Mouse (Mus musculus): ENCODE measurements around the gene Mog.
"Not testable (repeated sequence)": the region's sequence is repeated elsewhere in the genome, so short reads cannot be mapped to it uniquely, and the experiment has no call there.

Gene Mog

DNA sequence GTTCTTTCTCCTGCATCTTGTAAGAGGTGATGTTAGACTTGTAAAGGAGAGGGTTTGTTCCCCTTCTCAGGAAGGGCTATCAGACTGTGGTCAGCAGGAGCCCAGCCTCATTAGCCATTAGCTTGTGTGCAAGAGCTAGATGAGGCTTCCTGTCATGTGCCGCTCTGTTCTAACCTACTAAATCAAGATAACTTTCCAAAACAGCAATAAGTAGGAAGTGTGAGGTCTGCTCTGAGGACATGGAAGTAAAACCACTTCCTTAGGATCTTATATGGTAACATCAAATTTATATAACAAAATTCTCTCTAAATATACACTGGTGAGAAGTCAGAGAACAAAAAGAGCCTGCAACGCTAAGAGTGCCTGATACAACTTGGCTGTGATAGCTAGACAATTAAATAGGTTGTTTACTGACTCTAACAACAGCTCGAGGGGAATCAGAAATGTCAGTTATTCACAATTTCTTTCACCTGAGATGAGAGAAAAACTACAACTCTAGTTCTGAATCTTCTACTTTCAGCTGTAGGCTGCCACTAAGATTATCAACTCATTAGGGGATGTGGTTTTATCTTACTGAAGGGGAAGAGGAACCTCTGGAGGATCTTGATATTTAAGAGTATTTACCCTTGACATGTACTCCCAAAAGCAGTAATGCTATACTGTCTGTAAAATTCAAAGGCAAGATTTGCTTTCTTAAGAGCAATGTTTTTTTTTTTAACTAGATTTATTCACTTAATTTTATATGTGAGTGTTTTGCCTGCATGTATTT lies 30.7 kb downstream of the Mog start:
- no peak for DNase-seq

DNA sequence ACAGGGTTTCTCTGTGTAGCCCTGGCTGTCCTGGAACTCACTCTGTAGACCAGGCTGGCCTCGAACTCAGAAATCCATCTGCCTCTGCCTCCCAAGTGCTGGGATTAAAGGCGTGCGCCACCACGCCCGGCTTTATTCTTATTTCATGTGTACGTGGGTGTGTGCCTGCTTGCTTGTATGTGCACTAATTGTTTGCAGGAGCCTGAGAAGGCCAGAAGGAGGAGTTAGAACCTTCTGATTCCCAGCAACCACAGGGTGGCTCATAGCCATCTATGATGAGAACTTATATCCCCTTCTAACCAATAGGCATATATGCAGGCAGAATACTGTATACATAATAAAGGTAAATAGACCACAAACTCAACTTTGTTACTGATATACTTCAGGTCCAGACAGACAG lies 32.6 kb downstream of the Mog start:
- not testable (repeated sequence) for DNase-seq

DNA sequence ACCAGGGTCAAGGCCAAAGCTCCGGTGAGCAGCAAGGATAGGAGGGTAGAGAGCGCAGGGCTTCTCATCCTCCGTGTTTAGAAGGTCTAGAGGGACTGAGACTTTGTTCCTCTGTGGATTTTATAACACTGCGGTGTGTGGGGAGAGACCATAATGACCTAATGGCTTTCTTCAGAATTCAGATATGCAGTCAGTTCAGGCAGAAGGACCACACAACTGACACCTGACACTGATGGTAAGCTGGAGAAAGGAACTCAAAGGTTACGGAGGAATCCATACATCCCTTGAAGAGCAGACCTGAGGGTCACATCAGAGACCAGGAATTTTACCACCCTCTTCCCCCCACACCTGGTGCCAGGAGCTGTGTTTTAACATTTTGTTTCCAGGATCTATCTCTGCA lies 33.8 kb downstream of the Mog start, which contains the start of gene H2-M5:
TSS of gene H2-M5 (minus strand) at position 101 of the 400 bp plus-strand sequence.
- DNase-seq = no peak

DNA sequence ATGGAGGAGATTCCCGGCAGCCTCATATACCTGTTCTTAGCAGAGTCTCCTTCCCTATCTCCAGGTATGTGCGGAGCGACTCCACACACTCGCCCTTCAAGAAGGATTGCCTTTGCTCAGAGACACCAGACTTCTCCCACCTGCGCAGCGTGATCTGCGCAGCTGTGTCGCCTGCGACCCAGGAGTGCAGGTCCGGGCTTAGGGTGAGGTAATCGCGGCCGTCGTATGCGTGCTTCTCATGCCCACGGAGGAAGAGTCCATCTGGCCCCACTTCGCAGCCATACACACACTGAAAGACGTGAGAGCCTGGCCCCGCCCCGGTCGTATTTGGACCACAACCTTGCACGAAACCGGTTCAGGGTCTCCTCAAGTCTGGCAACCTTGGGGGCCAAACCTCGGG lies 34.7 kb downstream of the Mog start:
- DNase-seq = peak; percentile 7

DNA sequence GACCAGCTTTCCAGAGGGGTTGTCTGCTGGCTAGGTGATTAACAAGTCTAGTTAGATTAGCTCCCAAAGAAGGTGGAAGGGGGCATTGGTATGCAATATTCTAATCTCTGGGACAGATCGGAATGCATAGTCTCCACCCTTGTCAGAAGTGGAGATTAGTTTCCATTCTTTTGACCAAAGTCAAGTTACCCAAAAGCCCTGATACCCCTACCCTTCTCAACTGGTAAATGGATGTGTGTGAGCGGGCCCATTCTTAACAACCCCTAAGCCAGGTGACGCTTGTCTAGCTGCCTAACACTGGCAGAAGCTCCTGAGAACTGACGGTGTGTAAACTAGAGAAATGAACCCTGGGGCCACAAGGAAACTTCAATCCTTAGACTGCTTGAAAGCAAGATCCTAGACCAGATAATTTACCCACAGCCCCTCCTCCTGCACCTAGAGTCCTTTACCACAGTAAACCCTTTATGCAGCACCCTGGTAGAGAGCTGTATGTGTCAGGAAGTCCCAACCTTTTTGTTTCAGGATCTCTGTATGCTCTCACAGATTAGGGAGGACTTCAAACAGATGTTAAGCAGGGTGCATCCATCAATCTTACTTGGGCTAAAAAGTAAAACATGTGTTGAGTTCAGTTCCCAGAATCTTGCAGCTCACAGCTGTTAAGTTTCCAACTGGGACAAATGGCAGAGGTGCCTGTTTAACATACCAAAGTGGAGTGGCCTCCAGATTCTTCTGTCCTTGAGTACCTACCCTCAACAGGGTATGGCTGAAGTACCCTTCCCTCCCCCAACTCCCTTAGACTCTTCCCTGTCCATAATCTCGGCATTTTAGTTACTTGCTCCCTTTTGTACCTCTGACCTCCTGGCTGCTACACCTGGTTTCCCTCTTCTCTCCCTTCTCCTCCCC lies 40.7 kb downstream of the Mog start:
- DNase-seq = peak; percentile 6

DNA sequence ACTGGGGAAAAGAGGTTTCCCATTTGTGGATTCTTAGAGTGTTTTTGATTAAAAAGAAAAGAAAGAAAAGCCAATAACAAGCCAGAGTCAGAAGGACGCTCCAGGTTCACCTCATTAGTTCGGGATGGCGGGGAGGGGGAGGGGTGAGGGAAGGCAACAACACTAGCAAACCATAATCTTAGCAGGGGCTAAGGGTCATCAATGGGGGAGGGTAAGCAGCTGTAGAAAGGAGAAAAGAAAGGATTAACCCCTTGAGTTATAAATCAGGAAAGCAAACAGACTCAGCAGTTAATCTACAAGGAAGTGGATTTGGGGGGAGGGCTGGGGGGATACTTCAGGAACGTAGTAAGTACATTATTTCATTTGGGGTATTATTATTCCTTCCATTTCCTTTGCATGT lies 41.4 kb downstream of the Mog start:
- DNase-seq = peak; percentile 47

DNA sequence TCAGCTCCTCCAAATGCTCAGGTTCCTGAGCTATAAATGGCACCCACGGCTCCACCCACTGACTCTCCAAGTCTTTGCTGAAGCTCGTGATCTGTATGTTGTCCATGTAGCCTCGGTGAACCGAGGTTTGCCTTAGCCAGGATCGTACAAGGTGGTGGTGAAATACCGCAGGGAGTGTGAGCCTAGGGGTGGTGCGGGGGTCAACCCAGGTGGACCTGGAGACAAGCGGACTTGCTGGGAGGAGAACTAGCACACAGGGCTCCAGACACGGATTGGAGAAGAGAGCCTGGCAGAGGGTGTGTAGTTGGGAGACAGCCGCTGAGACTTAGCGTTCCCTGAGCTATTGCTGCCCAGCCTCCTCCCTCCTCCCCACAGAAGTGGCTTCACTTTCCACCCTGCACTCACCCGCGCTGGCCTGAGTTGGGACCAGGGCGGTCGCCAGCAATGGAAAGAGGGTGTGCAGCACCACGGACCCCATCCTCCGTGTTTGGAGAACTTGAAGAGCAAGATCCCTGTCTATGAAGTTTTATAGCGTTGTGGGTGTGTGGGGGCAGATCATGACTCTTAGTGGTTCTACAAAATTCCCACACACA lies 41.9 kb downstream of the Mog start, which contains the start of gene 2410137M14Rik:
TSS of gene 2410137M14Rik (minus strand) at position 17 of the 593 bp plus-strand sequence.
- DNase-seq = peak; percentile 14

DNA sequence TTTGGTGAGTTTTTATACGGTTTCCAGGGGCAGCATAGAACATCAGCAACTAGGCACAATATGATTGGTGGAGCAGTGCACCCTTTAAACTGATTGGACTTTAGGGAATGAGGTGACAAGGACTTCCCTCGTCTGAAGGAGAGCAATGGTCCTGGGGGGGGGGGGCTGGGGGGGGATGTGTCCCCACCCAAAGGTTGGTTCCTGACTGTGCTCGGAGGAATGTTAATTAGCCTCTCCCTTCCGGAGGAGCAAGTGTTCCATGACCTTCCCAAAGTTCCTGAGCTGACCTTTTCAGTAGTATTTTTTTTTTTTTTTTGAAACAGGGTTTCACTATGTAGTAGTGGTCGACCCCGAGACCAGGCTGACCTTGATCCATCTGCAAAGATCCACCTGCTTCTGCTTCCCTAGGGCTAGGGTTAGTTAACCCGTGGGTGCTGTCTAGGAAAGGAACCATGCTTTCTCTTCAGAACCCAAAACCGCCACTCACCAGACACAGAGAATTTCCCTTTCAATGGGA lies 49.9 kb downstream of the Mog start:
- no peak for DNase-seq

DNA sequence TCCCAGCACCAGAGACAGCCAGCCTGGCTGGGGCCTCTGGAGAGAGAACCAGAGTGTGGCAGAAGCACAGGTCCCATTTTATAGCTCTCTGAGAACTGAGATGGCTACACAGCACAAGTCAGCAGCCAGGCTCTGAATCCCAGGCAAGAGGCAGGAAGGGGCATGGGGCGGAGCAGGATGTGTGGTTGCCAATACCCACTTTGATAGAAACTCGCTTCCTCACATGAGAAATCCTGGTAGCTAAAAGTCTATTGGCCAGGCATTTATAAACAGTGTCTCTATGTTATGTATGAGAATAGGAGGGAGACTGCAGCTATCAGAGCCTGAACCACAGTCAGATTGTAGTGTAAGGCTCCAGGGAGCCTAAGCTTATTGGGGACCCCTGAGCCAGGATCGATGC lies 50.4 kb downstream of the Mog start:
- DNase-seq = no peak

DNA sequence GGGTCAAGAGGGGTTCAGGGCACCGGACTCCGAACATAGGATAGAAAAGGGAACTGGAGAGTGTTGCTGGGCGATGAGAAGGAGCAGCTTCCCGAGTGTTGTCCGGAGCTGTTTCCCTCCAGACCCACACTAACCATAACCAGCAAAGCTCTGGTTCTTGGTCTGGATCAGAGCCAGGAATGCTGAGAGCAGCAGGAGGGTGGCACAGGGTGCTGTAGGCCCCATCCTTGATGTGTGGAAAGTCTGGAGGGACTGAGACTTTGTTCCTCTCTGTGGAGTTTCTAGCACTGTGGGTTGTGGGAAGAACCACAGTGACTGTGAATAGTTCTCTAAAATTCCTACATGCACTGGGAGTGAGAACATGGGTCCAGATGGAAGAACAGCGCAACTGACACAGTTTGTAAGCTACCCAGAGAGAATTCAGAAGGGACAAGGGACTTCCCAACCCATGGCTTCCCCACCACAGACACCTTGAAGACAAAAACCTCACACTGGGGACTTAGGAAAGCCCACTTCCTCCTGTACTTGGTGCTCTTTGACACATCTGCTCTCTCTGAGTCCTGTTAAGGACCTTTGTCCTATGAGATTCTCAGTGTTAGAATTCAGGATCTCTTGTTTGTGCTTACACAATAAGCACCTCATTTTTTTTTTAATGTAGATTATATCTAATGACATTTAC lies 51.9 kb downstream of the Mog start:
- DNase-seq = no peak

DNA sequence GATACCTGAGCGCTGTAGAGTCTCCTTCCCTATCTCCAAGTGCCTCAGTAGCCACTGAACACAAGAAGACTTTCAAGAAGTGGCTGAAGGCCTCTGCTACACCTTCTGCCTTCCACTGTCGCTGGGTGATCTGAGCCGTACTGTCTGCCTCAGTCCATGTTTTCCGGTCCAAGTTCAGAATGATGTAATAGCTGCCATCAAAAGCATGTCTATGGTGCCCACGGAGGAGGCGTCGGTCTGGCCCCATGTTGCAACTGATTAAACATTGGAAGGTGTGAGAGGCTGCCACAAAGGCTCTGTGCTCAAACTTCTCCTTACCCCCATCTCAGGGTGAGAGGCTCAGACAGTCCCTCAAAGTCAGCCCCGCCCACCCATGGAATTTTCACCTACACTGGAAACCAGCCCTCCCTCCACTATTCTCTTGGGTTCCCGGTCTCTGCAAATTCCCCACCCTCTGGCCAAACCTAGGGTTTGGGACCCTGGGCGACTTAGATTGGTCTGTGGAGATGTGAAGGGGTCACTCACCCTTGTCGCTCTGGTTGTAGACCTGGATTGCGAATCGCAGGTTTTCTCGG lies 52.8 kb downstream of the Mog start:
- no peak for DNase-seq

DNA sequence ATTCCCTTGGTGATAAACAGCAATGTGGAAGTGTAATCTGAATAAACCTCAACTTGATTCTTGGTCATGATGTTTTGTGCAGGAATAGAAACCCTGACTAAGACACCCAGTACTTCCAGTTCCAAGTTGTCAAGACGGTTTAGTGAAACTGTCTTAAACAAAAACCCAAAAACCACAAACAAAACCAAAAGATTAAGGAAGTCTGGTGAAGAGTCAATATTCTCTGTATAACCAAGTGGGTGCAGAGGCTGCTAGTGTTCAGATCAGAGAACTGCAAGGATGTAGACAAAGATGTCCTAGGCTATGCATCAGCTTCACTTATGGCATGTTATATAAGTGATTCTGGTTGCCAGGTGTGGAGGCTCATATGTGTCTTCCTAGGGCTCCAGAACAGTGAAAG lies 56.3 kb downstream of the Mog start:
- no peak for DNase-seq

DNA sequence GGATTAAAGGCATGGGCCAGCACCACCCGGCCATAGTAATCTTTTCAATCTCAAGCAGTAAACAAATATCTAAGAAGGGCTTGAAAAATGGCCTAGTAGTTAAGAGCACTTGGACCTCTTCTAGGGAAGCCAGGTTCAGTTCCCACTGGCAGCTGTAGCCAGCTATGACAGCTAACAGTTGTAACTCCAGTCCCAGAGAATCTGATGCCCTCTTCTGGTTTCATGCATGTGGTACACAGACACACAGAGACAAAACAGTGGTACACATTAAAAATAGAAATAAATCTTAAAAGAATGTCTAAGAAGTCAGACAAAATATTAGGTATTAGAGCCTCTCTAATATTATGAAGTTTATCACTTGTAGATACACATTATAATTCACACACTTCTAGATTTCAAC lies 62.1 kb downstream of the Mog start:
- DNase-seq = no peak
